Mouse (Mus musculus): ENCODE measurements around the gene Nr0b1. TPM values are rescaled to one million over a fixed set of nuclear protein-coding genes. Genes with fewer than 3 reads are reported as not detected.

Nr0b1 gene
- 0.26 and 0.46 TPM in 2 replicates for polyA plus RNA-seq (2012; rRNA removed)
- 0.25 and 0.33 TPM in 2 replicates for polyA plus RNA-seq (2014; fragmentation: Nextera tagmentation; extraction: Ambion mirVana)

DNA sequence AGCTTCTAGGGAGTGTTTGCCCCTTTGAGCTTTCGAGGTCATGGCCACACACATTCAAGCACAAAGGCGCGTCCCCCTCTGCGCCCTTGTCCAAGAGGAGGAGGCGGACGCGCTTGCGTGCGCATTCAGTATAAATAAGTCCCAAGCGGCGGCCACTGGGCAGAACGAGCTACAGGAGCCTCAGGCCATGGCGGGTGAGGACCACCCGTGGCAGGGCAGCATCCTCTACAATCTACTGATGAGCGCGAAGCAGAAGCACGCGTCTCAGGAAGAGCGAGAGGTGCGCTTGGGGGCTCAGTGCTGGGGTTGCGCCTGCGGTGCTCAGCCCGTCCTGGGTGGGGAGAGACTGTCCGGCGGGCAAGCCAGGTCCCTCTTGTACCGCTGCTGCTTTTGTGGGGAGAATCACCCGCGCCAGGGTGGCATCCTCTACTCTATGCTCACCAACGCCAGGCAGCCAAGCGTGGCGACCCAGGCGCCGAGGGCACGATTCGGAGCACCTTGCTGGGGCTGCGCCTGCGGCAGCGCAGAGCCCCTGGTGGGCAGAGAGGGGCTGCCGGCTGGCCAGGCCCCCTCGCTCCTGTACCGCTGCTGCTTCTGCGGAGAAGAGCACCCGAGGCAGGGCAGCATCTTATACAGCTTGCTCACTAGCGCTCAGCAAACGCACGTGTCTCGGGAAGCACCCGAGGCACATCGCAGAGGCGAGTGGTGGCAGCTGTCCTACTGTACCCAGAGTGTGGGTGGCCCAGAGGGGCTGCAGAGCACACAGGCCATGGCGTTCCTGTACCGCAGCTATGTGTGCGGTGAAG is at the start of gene Nr0b1:
Gene Nr0b1 (plus strand): TSS at position 151 of the 806 bp plus-strand sequence.
- H3K4me3 ChIP-seq (replicated peaks; ENCODE audit: low read length), result peak within 1 kb of the TSS; percentile 30
- no peak for DNase-seq (ENCODE audit: low spot score)
- no peak within 1 kb of the TSS for H3K9ac ChIP-seq (ENCODE audit: low read depth, low read length, severe bottlenecking)
- no peaks in the 10 kb centered on the region for H3K9me3 ChIP-seq (ENCODE audit: control insufficient read depth, low read length)
- WGBS, result 23% methylated on average over 30 of the region's 53 CpGs
- H3K27me3 ChIP-seq (ENCODE audit: control insufficient read depth, insufficient read depth, low read length), result peaks cover 17% of the 10 kb centered on the region
- peak within 1 kb of the TSS; percentile 52 for H3K4me2 ChIP-seq (replicated peaks; ENCODE audit: low read depth, low read length, severe bottlenecking)
- H3K4me1 ChIP-seq (ENCODE audit: control insufficient read depth, insufficient read depth, low read length), result no peaks in the 10 kb centered on the region
- TF ChIP-seq POLR2A (IDR thresholded peaks at IDR 0.05; ENCODE audit: borderline replicate concordance, extremely low read depth, insufficient read depth, insufficient read length), result no peak
- ATAC-seq (ENCODE audit: low FRiP score, low read depth), result no peak
- no peak within 1 kb of the TSS for H3K27ac ChIP-seq (replicated peaks; ENCODE audit: low read depth, low read length)
- H3K36me3 ChIP-seq (ENCODE audit: control insufficient read depth, insufficient read depth, low read length), result no peaks in the 10 kb centered on the region

DNA sequence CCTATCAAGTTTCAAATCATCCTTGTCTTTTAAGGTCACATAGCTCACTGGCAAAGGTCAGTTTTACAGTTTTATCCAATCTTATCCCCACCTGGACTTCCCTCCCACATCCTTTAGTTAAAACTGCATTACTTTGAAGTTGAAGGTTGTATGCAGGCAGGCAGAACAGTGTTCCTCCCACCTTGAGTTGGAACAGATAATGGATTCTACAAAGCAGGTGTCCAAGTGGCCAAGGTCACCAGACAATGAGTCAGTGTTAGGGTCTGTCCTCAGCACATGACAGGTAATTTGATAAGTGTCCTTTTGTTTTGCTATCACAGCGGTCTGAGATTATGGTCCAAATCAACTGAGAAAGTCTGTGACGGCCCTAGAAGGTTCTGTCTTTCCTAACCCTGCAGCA is 4.3 kb upstream of the Nr0b1 start:
- H3K36me3 ChIP-seq (ENCODE audit: control insufficient read depth, insufficient read depth, low read length), result no peaks in the 10 kb centered on the region

DNA sequence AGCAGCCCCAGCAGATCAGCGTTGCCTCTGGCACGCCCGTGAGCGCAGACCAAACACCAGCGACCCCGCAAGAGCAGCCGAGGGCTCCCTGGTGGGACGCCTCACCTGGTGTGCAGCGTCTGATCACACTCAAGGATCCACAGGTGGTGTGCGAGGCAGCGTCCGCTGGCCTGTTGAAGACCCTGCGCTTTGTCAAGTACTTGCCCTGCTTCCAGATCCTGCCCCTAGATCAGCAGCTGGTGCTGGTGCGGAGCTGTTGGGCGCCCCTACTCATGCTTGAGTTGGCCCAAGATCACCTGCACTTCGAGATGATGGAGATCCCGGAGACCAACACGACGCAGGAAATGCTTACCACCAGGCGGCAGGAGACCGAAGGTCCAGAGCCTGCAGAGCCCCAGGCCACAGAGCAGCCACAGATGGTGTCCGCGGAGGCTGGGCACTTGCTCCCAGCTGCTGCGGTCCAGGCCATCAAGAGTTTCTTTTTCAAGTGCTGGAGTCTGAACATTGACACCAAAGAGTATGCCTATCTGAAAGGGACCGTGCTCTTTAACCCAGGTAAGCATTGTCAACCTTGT is 943 bp downstream of the Nr0b1 start:
- no peak overlapping the region for H3K9ac ChIP-seq (ENCODE audit: low read depth, low read length, severe bottlenecking)
- H3K9me3 ChIP-seq (ENCODE audit: control insufficient read depth, low read length), result no peaks in the 10 kb centered on the region
- H3K27ac ChIP-seq (replicated peaks; ENCODE audit: low read depth, low read length), result no peak overlapping the region
- no peaks in the 10 kb centered on the region for H3K36me3 ChIP-seq (ENCODE audit: control insufficient read depth, insufficient read depth, low read length)
- H3K27me3 ChIP-seq (ENCODE audit: control insufficient read depth, insufficient read depth, low read length), result peaks cover 17% of the 10 kb centered on the region
- H3K4me1 ChIP-seq (ENCODE audit: control insufficient read depth, insufficient read depth, low read length), result no peaks in the 10 kb centered on the region
- 22% methylated on average over 18 of the region's 25 CpGs for WGBS
- ATAC-seq (ENCODE audit: low FRiP score, low read depth) (no peak), DNase-seq (ENCODE audit: low spot score) (no peak)
- TF ChIP-seq POLR2A (IDR thresholded peaks at IDR 0.05; ENCODE audit: borderline replicate concordance, extremely low read depth, insufficient read depth, insufficient read length), result no peak
- peak overlapping the region; percentile 30 for H3K4me3 ChIP-seq (replicated peaks; ENCODE audit: low read length)
- H3K4me2 ChIP-seq (replicated peaks; ENCODE audit: low read depth, low read length, severe bottlenecking), result peak overlapping the region; percentile 52

More for the DNA sequence above, 4.3 kb upstream of the Nr0b1 start:
- H3K27ac ChIP-seq (replicated peaks; ENCODE audit: low read depth, low read length), result no peak overlapping the region
- no peak for DNase-seq (ENCODE audit: low spot score)
- no peak for TF ChIP-seq POLR2A (IDR thresholded peaks at IDR 0.05; ENCODE audit: borderline replicate concordance, extremely low read depth, insufficient read depth, insufficient read length)
- no peaks in the 10 kb centered on the region for H3K4me1 ChIP-seq (ENCODE audit: control insufficient read depth, insufficient read depth, low read length)
- no peak overlapping the region for H3K9ac ChIP-seq (ENCODE audit: low read depth, low read length, severe bottlenecking)
- no peak for ATAC-seq (ENCODE audit: low FRiP score, low read depth)
- H3K4me3 ChIP-seq (replicated peaks; ENCODE audit: low read length), result no peak overlapping the region
- H3K27me3 ChIP-seq (ENCODE audit: control insufficient read depth, insufficient read depth, low read length), result peaks cover 10% of the 10 kb centered on the region
- 78% methylated on average over 2 of the region's 2 CpGs for WGBS
- H3K9me3 ChIP-seq (ENCODE audit: control insufficient read depth, low read length), result no peaks in the 10 kb centered on the region
- no peak overlapping the region for H3K4me2 ChIP-seq (replicated peaks; ENCODE audit: low read depth, low read length, severe bottlenecking)

DNA sequence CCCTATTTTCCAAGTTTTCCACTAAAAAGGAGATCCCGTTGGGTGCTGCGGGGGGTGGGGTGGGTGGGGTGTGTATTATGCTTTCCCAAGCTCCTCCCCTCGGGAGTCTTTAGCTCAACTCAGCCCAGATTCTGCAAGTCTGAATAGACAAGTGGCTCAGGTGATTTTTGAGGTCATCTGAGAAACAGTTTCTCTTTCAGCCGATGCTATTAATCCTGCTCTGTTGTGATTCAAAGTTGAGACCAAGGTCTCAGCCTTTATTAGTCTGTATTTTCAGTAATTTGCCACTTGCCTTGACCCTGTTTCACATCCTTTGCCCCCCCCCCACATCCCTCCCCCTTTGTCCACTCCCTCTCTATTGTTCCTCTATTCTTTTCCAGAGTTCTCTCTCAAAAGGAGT is 1.8 kb downstream of the Nr0b1 start:
- Histone ChIP-seq H3K4me2 (replicated peaks; ENCODE audit: low read depth, low read length, severe bottlenecking) (no peak overlapping the region), H3K27ac (replicated peaks; ENCODE audit: low read depth, low read length) (no peak overlapping the region), H3K4me1 (ENCODE audit: control insufficient read depth, insufficient read depth, low read length) (no peaks in the 10 kb centered on the region), H3K9ac (ENCODE audit: low read depth, low read length, severe bottlenecking) (no peak overlapping the region), H3K27me3 (ENCODE audit: control insufficient read depth, insufficient read depth, low read length) (peaks cover 17% of the 10 kb centered on the region), H3K36me3 (ENCODE audit: control insufficient read depth, insufficient read depth, low read length) (no peaks in the 10 kb centered on the region), H3K9me3 (ENCODE audit: control insufficient read depth, low read length) (no peaks in the 10 kb centered on the region), H3K4me3 (replicated peaks; ENCODE audit: low read length) (no peak overlapping the region)
- 49% methylated on average over 4 of the region's 4 CpGs for WGBS
- DNase-seq (ENCODE audit: low spot score) (no peak), ATAC-seq (ENCODE audit: low FRiP score, low read depth) (no peak)
- TF ChIP-seq POLR2A (IDR thresholded peaks at IDR 0.05; ENCODE audit: borderline replicate concordance, extremely low read depth, insufficient read depth, insufficient read length), result no peak

DNA sequence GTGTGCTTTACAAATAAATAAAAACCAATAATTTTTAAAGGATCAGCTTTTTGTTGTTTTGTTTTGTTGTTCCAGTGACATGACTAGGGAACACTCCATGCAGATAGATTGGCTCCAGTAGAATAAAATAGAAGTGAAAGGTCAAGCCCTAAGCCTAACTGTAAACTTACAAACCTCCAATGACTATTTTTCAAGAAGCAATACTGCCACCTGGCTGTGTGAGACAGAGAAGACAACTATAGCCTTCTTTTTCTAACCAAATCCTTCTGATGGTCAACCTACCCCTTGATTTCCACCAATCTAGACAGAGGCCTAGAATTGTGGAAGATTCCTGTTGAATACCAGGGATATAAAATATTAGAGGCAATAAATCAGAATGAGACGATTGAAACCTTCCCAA is 45.7 kb downstream of the Nr0b1 start:
- Histone ChIP-seq H3K4me3 (replicated peaks; ENCODE audit: low read length) (no peak overlapping the region), H3K4me1 (ENCODE audit: control insufficient read depth, insufficient read depth, low read length) (no peaks in the 10 kb centered on the region), H3K27me3 (ENCODE audit: control insufficient read depth, insufficient read depth, low read length) (no peaks in the 10 kb centered on the region), H3K9me3 (ENCODE audit: control insufficient read depth, low read length) (no peaks in the 10 kb centered on the region), H3K4me2 (replicated peaks; ENCODE audit: low read depth, low read length, severe bottlenecking) (no peak overlapping the region), H3K9ac (ENCODE audit: low read depth, low read length, severe bottlenecking) (no peak overlapping the region), H3K27ac (replicated peaks; ENCODE audit: low read depth, low read length) (no peak overlapping the region), H3K36me3 (ENCODE audit: control insufficient read depth, insufficient read depth, low read length) (no peaks in the 10 kb centered on the region)
- no peak for TF ChIP-seq POLR2A (IDR thresholded peaks at IDR 0.05; ENCODE audit: borderline replicate concordance, extremely low read depth, insufficient read depth, insufficient read length)
- ATAC-seq (ENCODE audit: low FRiP score, low read depth) (no peak), DNase-seq (ENCODE audit: low spot score) (no peak)
- WGBS, result no CpG with 5 or more reads among the region's 1 CpGs

Other genes starting within 250 kb of the Nr0b1 start
- not detected in 2 replicates for gene Samt3, start 147.6 kb upstream of the Nr0b1 start, polyA plus RNA-seq (2012; rRNA removed)
- not detected in 2 replicates for gene Samt3, start 147.6 kb upstream of the Nr0b1 start, polyA plus RNA-seq (2014; fragmentation: Nextera tagmentation; extraction: Ambion mirVana)
- gene Mageb4, start 113.3 kb downstream of the Nr0b1 start, polyA plus RNA-seq (2012; rRNA removed), result not detected in 2 replicates
- gene Mageb4, start 113.3 kb downstream of the Nr0b1 start, polyA plus RNA-seq (2014; fragmentation: Nextera tagmentation; extraction: Ambion mirVana), result not detected in 2 replicates

Data from limb, embryonic 14.5 days (tissue).